Mouse (Mus musculus): ENCODE results near the gene Gm21915. TPM values are rescaled to one million over a fixed set of nuclear protein-coding genes. Genes with fewer than 3 reads are reported as not detected.

The Gm21915 gene
- not detected for total RNA-seq (2023)

DNA sequence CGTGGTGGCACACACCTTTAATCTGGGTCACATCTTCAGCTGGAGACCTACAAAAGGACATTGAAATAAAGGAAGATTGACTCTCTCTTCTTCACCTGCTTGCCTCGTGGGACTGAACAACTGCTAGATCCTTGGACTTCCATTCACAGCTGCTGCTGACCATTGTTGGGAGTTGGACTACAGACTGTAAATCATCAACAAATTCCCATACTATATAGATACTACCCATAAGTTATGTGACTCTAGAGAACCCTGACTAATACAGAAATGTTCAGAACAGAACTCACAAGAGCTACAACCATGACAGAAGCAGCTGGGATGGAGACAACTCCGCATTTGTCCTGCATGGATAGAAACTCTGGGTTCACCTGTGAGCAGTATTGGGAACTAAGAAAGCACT is at the start of gene Gm21915:
Gene Gm21915, plus strand, starts transcription at position 301 of the 400 bp plus-strand sequence.

DNA sequence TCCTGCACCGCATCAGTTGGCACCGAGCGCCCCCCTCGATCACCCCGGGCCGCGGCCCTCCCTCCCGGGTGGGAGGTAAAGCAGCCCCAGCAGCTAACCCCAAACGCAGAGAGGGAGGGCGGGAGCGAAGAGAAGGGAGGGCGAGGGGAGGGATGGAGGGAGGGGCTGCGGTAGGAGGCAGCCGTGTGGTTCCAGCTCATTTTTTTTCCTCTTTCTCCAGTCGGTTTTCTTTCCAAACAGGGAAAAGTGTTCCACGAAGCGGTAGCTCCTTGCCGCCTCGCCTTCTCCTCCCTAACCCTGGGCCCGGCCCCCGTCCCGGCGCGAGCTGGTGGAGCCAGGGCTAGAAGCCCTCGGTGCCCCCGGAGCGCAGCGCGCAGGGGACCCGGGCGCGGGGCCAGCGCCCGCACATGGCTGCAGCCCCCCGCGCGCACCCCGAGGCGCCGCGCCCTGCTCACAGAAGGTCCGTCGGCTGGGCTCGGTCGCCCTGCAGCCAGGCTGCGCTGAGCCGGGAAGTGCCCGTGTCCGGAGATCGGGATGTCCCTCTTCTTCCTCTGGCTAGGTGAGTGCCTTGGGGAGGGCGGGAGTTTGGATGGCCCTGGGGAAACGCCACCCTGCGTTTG is 15.5 kb downstream of the Gm21915 start, which contains the start of gene Clmp:
Gene Clmp, plus strand, starts transcription at position 162 of the 620 bp plus-strand sequence.

Other genes starting within 250 kb of the Gm21915 start
- gene Gramd1b, start 139.2 kb upstream of the Gm21915 start, total RNA-seq (2023): 48.7 TPM
- 0.21 TPM for gene Clmp, start 15.3 kb downstream of the Gm21915 start, total RNA-seq (2023)
- gene Hspa8, start 130.4 kb downstream of the Gm21915 start, total RNA-seq (2023): 2,092 TPM
- gene Bsx, start 203.5 kb downstream of the Gm21915 start, total RNA-seq (2023): not detected

All from CD4-positive naive resting alpha-beta T cell, adult 76 days (primary cell).